Mouse (Mus musculus): ENCODE measurements around the gene Slc35b2.

DNA sequence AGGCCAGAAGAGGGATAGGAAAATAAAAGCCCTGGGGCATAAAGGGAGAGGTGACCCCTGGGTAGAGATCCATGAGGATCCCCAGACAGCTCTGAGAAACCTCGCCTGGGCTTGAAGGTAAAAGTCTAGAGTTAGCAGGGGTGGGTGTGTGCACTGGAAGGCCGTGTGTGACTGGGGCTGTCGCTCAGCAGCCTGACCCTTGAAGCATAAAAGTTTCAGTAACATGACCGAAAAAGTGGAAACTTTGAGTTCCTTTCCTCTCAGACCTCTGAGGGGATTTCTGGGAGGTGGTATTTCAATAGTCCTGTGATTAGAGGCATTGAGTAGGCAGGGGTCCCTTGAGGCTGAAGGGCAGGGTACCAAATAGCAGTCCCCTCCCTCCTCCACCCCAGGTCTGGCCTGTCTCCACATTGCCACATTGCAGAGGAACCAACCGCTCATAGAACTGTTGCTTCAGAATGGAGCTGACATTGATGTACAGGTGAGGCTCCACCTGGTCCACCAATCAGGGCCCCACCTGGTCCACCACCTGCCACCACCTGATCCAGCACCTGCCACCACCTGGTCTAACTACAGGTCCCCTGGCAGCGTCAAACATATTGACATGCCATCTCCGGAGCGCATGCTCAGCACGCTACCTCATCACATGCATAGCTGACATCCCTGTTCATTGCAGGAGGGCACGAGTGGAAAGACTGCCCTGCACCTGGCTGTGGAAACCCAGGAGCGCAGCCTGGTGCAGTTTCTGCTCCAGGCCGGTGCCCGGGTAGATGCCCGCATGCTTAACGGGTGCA lies 3.7 kb upstream of the Slc35b2 start:
- TF ChIP-seq CTCF (conservative IDR thresholded peaks at IDR 0.05; ENCODE audit: low read length) (no peak), POU5F1 (IDR thresholded peaks at IDR 0.05; ENCODE audit: borderline replicate concordance, low read length) (no peak), NANOG (IDR thresholded peaks at IDR 0.05; ENCODE audit: borderline replicate concordance, low read length) (no peak)

Measured in E14TG2a.4 (cell line).